Mouse (Mus musculus) hindbrain, embryonic 16.5 days (tissue): ENCODE measurements around the gene Lrrc20. TPM values are rescaled to one million over a fixed set of nuclear protein-coding genes. Genes with fewer than 3 reads are reported as not detected.

Source experiments
- ATAC-seq: fragments of 200-750 bp; cut with Nextera tagmentation; 2 replicates; pipeline ENCODE4 v1.8.0; 2017; ENCODE audit warnings: moderate TSS enrichment, moderate library complexity
- H3K27ac ChIP-seq: fragments of 300-500 bp; sonication (generic); 2 replicates; pipeline ENCODE4 v1.5.1; 2014; ENCODE audit warnings: low read depth, mild to moderate bottlenecking, control low read depth, low read length, moderate library complexity
- H3K27me3 ChIP-seq: fragments of 300-500 bp; sonication (generic); replicated peaks from 2 replicates; pipeline ENCODE4 v1.6.1; 2014; ENCODE audit warnings: low read length; ENCODE audit not compliant: control insufficient read depth, insufficient read depth
- H3K36me3 ChIP-seq: fragments of 300-500 bp; sonication (generic); 2 replicates; pipeline ENCODE4 v1.6.1; 2014; ENCODE audit warnings: mild to moderate bottlenecking, low read length, moderate library complexity, mixed read lengths; ENCODE audit not compliant: control insufficient read depth, insufficient read depth
- H3K4me1 ChIP-seq: fragments of 300-500 bp; sonication (generic); 2 replicates; pipeline ENCODE4 v1.6.1; 2014; ENCODE audit warnings: low read depth, low read length; ENCODE audit not compliant: control insufficient read depth, insufficient read depth
- H3K4me2 ChIP-seq: fragments of 300-500 bp; sonication (generic); 2 replicates; pipeline ENCODE4 v1.6.1; 2014; ENCODE audit warnings: mild to moderate bottlenecking, low read length, control low read depth, moderate library complexity
- H3K4me3 ChIP-seq: fragments of 300-500 bp; sonication (generic); 2 replicates; pipeline ENCODE4 v1.5.1; 2014; ENCODE audit warnings: mild to moderate bottlenecking, low read length, control low read depth, moderate library complexity
- H3K9ac ChIP-seq: fragments of 300-500 bp; sonication (generic); 2 replicates; pipeline ENCODE4 v1.6.1; 2014; ENCODE audit warnings: low read depth, mild to moderate bottlenecking, control low read depth, low read length, moderate library complexity
- H3K9me3 ChIP-seq: fragments of 300-500 bp; sonication (generic); 2 replicates; pipeline ENCODE4 v1.6.1; 2014; ENCODE audit warnings: mild to moderate bottlenecking, low read length, moderate library complexity; ENCODE audit not compliant: control insufficient read depth
- WGBS: fragments of 180-500 bp; shearing (Covaris S2); extraction: QIAGEN DNeasy Blood & Tissue Kit; methylation state at CpG from one replicate; pipeline ENCODE4 v1.1.7; 2014; 5-methylcytosine and 5-hydroxymethylcytosine counted together
- polyA plus RNA-seq: library from polyadenylated mRNA; unstranded; fragments of >200 nt; fragmentation: Nextera tagmentation; extraction: Ambion mirVana; gene quantifications from 2 replicates; pipeline ENCODE4 v1.2.1, GENCODE M21; 2015

The Lrrc20 gene
- polyA plus RNA-seq, 1 experiment from 2014 or later: 14.9 TPM

- Histone ChIP-seq H3K9me3 (no peaks in the 10 kb centered on the region), H3K4me3 (no peak overlapping the region), H3K27ac (no peak overlapping the region), H3K36me3 (no peaks in the 10 kb centered on the region), H3K4me2 (no peak overlapping the region), H3K27me3 (no peaks in the 10 kb centered on the region), H3K9ac (no peak overlapping the region), H3K4me1 (no peaks in the 10 kb centered on the region)
- no peak for ATAC-seq
- WGBS: 69% methylated on average over 8 of the region's 8 CpGs
Measured at GRCm38 (mm10) chr10:61466242-61466641, 9.4 kb upstream of the Lrrc20 start.

GRCm38 (mm10) chr10:61466873-61467272 lies 8.7 kb upstream of the Lrrc20 start:
- no peak overlapping the region for H3K4me3 ChIP-seq
- no peaks in the 10 kb centered on the region for H3K9me3 ChIP-seq
- H3K27me3 ChIP-seq: no peaks in the 10 kb centered on the region
- no peak overlapping the region for H3K4me2 ChIP-seq
- 27% methylated on average over 5 of the region's 5 CpGs for WGBS
- no peaks in the 10 kb centered on the region for H3K4me1 ChIP-seq
- no peaks in the 10 kb centered on the region for H3K36me3 ChIP-seq
- H3K27ac ChIP-seq: no peak overlapping the region
- H3K9ac ChIP-seq: no peak overlapping the region
- ATAC-seq: no peak

GRCm38 (mm10) chr10:61468900-61469299 lies 6.7 kb upstream of the Lrrc20 start:
- Histone ChIP-seq H3K4me1 (no peaks in the 10 kb centered on the region), H3K36me3 (no peaks in the 10 kb centered on the region), H3K9ac (no peak overlapping the region), H3K4me3 (no peak overlapping the region), H3K9me3 (no peaks in the 10 kb centered on the region), H3K27ac (no peak overlapping the region), H3K27me3 (no peaks in the 10 kb centered on the region), H3K4me2 (no peak overlapping the region)
- no peak for ATAC-seq
- 70% methylated on average over 7 of the region's 7 CpGs for WGBS

- Histone ChIP-seq H3K9me3 (no peaks in the 10 kb centered on the region), H3K9ac (no peak overlapping the region), H3K4me1 (peaks cover 14% of the 10 kb centered on the region), H3K27ac (no peak overlapping the region), H3K27me3 (no peaks in the 10 kb centered on the region), H3K4me3 (no peak overlapping the region), H3K36me3 (no peaks in the 10 kb centered on the region), H3K4me2 (no peak overlapping the region)
- no peak for ATAC-seq
- WGBS: 88% methylated on average over 3 of the region's 3 CpGs
Measured at GRCm38 (mm10) chr10:61473640-61474039, 2.0 kb upstream of the Lrrc20 start.

- peak overlapping the region; percentile 97 for H3K4me2 ChIP-seq
- no peaks in the 10 kb centered on the region for H3K36me3 ChIP-seq
- H3K27ac ChIP-seq: no peak overlapping the region
- no peak for ATAC-seq
- H3K9ac ChIP-seq: no peak overlapping the region
- peaks cover 14% of the 10 kb centered on the region for H3K4me1 ChIP-seq
- no peaks in the 10 kb centered on the region for H3K9me3 ChIP-seq
- WGBS: 78% methylated on average over 1 of the region's 1 CpGs
- no peak overlapping the region for H3K4me3 ChIP-seq
- no peaks in the 10 kb centered on the region for H3K27me3 ChIP-seq
Measured at GRCm38 (mm10) chr10:61474344-61474743, 1.3 kb upstream of the Lrrc20 start.

GRCm38 (mm10) chr10:61476440-61477165 lies 1.0 kb downstream of the Lrrc20 start:
- H3K36me3 ChIP-seq: no peaks in the 10 kb centered on the region
- no peaks in the 10 kb centered on the region for H3K27me3 ChIP-seq
- peak overlapping the region; percentile 78 for H3K9ac ChIP-seq
- H3K27ac ChIP-seq: no peak overlapping the region; the same call in 1 of the 2 replicates
- peak; percentile 9; the same call in 1 of the 2 replicates for ATAC-seq
- H3K4me1 ChIP-seq: peaks cover 14% of the 10 kb centered on the region
- no peaks in the 10 kb centered on the region for H3K9me3 ChIP-seq
- 5% methylated on average over 15 of the region's 15 CpGs for WGBS
- H3K4me2 ChIP-seq: peak overlapping the region; percentile 97
- peak overlapping the region; percentile 91 for H3K4me3 ChIP-seq

- H3K4me1 ChIP-seq: peaks cover 14% of the 10 kb centered on the region
- H3K9me3 ChIP-seq: no peaks in the 10 kb centered on the region
- no peak overlapping the region for H3K4me3 ChIP-seq
- no peaks in the 10 kb centered on the region for H3K36me3 ChIP-seq
- ATAC-seq: no peak
- no peak overlapping the region for H3K4me2 ChIP-seq
- 95% methylated on average over 10 of the region's 10 CpGs for WGBS
- H3K27ac ChIP-seq: no peak overlapping the region
- H3K9ac ChIP-seq: no peak overlapping the region
- no peaks in the 10 kb centered on the region for H3K27me3 ChIP-seq
Measured at GRCm38 (mm10) chr10:61479461-61479860, 3.9 kb downstream of the Lrrc20 start.

- Histone ChIP-seq H3K9ac (no peak overlapping the region), H3K4me3 (no peak overlapping the region), H3K36me3 (no peaks in the 10 kb centered on the region), H3K27me3 (no peaks in the 10 kb centered on the region), H3K4me2 (no peak overlapping the region), H3K9me3 (no peaks in the 10 kb centered on the region), H3K4me1 (peaks cover 10% of the 10 kb centered on the region), H3K27ac (no peak overlapping the region)
- ATAC-seq: no peak
- 97% methylated on average over 4 of the region's 4 CpGs for WGBS
Measured at GRCm38 (mm10) chr10:61479927-61480326, 4.3 kb downstream of the Lrrc20 start.

- no peaks in the 10 kb centered on the region for H3K36me3 ChIP-seq
- H3K9ac ChIP-seq: no peak overlapping the region
- no peak overlapping the region for H3K27ac ChIP-seq
- no peak for ATAC-seq
- peaks cover 6% of the 10 kb centered on the region for H3K4me1 ChIP-seq
- H3K4me3 ChIP-seq: no peak overlapping the region
- H3K27me3 ChIP-seq: no peaks in the 10 kb centered on the region
- H3K9me3 ChIP-seq: no peaks in the 10 kb centered on the region
- 65% methylated on average over 1 of the region's 1 CpGs for WGBS
- no peak overlapping the region for H3K4me2 ChIP-seq
Measured at GRCm38 (mm10) chr10:61480488-61480887, 4.9 kb downstream of the Lrrc20 start.
